Mouse (Mus musculus): ENCODE results near the gene Zfand4.

GRCm38 (mm10) chr6:116264018-116264651 lies at the start of gene Zfand4:
- TF ChIP-seq CTCF (IDR thresholded peaks at IDR 0.05 in 2 of 3, conservative IDR thresholded peaks at IDR 0.05 in 1 of 3; ENCODE audit: control insufficient read depth in 1 of 3, insufficient read depth in 1 of 3, low read depth in 2 of 3, low read length in 3 of 3, poor library complexity in 1 of 3, severe bottlenecking in 1 of 3): no peak
- peak; percentile 66 to 80; a peak in 3 of 4 replicates for TF ChIP-seq POLR2A (IDR thresholded peaks at IDR 0.05; ENCODE audit: control insufficient read depth in 1 of 2, insufficient read depth in 1 of 2, low read depth in 1 of 2, low read length in 2 of 2, poor library complexity in 1 of 2)
- peak; percentile 62; the same call in 1 of the 2 replicates for TF ChIP-seq ELF1 (IDR thresholded peaks at IDR 0.05; ENCODE audit: low read depth, low read length)
- no peak for TF ChIP-seq E2F4 (IDR thresholded peaks at IDR 0.05; ENCODE audit: borderline replicate concordance, low read depth, low read length)
- TF ChIP-seq GABPA (IDR thresholded peaks at IDR 0.05; ENCODE audit: low read depth, low read length): no peak
- no peak for TF ChIP-seq GATA1 (IDR thresholded peaks at IDR 0.05; ENCODE audit: low read depth, low read length)
- TF ChIP-seq MYB (IDR thresholded peaks at IDR 0.05; ENCODE audit: low read depth, low read length): 0 out of 2 replicates have a peak, but pooled peaks have one; percentile 23
- TF ChIP-seq USF1 (IDR thresholded peaks at IDR 0.05; ENCODE audit: low read depth, low read length): no peak
- TF ChIP-seq POLR2AphosphoS2 (IDR thresholded peaks at IDR 0.05; ENCODE audit: low read length): peak; percentile 58; the same call in 1 of the 2 replicates
- TF ChIP-seq TCF12 (IDR thresholded peaks at IDR 0.05; ENCODE audit: low read depth, low read length): peak; percentile 45; the same call in 1 of the 2 replicates
- no peak for TF ChIP-seq CHD2 (IDR thresholded peaks at IDR 0.05; ENCODE audit: low read length)

Data from MEL (cell line).